Mouse (Mus musculus) heart, postnatal 0 days (tissue): ENCODE data around the gene Znrf3. TPM values are rescaled to one million over a fixed set of nuclear protein-coding genes. Genes with fewer than 3 reads are reported as not detected.

Experiments used
- ATAC-seq: fragments of 200-750 bp; cut with Nextera tagmentation; 2 replicates; pipeline ENCODE4 v1.8.0; 2017; ENCODE audit warnings: low read depth, moderate number of reproducible peaks, moderate library complexity; ENCODE audit not compliant: insufficient read depth
- DNase-seq: peaks from one replicate; pipeline ENCODE4 v3.0.0-alpha.2; 2016; ENCODE audit warnings: low spot score
- H3K27ac ChIP-seq: fragments of 300-500 bp; sonication (generic); 2 replicates; pipeline ENCODE4 v1.5.1; 2014; ENCODE audit warnings: low read depth, mild to moderate bottlenecking
- H3K27me3 ChIP-seq: fragments of 300-500 bp; sonication (generic); 2 replicates; pipeline ENCODE4 v1.6.1; 2014; ENCODE audit warnings: low read length, mixed read lengths; ENCODE audit not compliant: control insufficient read depth, insufficient read depth
- H3K36me3 ChIP-seq: fragments of 300-500 bp; sonication (generic); replicated peaks from 2 replicates; pipeline ENCODE4 v1.6.1; 2014; ENCODE audit warnings: low read length, mixed read lengths; ENCODE audit not compliant: control insufficient read depth, insufficient read depth
- H3K4me1 ChIP-seq: fragments of 300-500 bp; sonication (generic); 2 replicates; pipeline ENCODE4 v1.6.1; 2014; ENCODE audit warnings: antibody characterized with exemption; ENCODE audit not compliant: control insufficient read depth, insufficient read depth
- H3K4me2 ChIP-seq: fragments of 300-500 bp; sonication (generic); 2 replicates; pipeline ENCODE4 v1.6.1; 2014; ENCODE audit warnings: low read depth, mild to moderate bottlenecking, low read length, moderate library complexity
- H3K4me3 ChIP-seq: fragments of 300-500 bp; sonication (generic); 2 replicates; pipeline ENCODE4 v1.5.1; 2014; ENCODE audit warnings: low read depth, low read length
- H3K9ac ChIP-seq: fragments of 300-500 bp; sonication (generic); replicated peaks from 2 replicates; pipeline ENCODE4 v1.6.1; 2014; ENCODE audit warnings: low read depth, low read length, mixed read lengths
- H3K9me3 ChIP-seq: fragments of 300-500 bp; sonication (generic); replicated peaks from 2 replicates; pipeline ENCODE4 v1.6.1; 2016; ENCODE audit warnings: low read length; ENCODE audit not compliant: control insufficient read depth
- CTCF ChIP-seq: IDR thresholded peaks from 2 replicates; pipeline ENCODE4 v1.5.1; 2016; ENCODE audit warnings: antibody characterized with exemption, control low read depth, low read depth
- EP300 ChIP-seq: IDR thresholded peaks from 2 replicates; pipeline ENCODE4 v1.6.1; 2016; ENCODE audit warnings: antibody characterized with exemption, low read depth
- WGBS: fragments of 180-500 bp; shearing (Covaris S2); extraction: QIAGEN DNeasy Blood & Tissue Kit; methylation state at CpG from one replicate; pipeline ENCODE4 v1.1.7; 2014; 5-methylcytosine and 5-hydroxymethylcytosine counted together
- polyA plus RNA-seq: library from polyadenylated mRNA; unstranded; fragments of >200 nt; fragmentation: Nextera tagmentation; extraction: Ambion mirVana; gene quantifications from 2 replicates; pipeline ENCODE4 v1.2.1, GENCODE M21; 2015
- total RNA-seq: library from RNA; depleted of rRNA; stranded (reverse); fragments of >200 nt; gene quantifications from 2 replicates; pipeline ENCODE4 v1.2.3, GENCODE M21; 2014; ENCODE audit warnings: low replicate concordance

Znrf3 gene
- total and polyA plus RNA-seq, 2 experiments from 2014 or later = 6.4 to 7.0 TPM

DNA sequence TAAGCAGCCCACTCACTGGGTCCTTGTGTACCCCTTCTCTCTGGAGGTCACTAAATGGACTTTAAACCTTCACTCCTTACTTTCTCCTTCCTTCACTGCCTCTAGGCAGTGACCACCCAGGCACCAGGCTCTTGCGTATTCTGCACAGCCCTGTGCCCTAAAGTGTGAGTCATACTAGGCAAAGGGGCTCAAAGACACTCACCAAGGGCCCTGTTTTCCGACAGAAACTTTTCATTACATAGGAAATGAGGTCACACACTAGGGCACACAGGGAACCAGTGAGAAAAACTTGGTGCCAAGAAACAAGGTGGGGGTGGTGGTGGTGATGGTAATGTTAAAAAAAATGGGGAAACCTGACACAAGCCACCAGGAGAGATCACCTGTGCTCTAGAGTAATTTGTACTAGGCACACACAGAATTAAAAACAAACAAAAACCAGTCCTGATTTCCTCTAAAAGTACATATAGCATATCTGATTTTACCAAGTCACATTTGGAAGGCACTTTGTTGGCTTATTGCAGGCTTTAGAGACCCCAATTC is 148.0 kb downstream of the Znrf3 start:
- DNase-seq (no peak), ATAC-seq (0 out of 2 replicates have a peak, but pooled peaks have one; percentile 28)
- no peaks in the 10 kb centered on the region for H3K27me3 ChIP-seq
- H3K4me3 ChIP-seq = no peak overlapping the region
- 58% methylated on average over 2 of the region's 2 CpGs for WGBS
- peaks cover 28% of the 10 kb centered on the region for H3K4me1 ChIP-seq
- H3K4me2 ChIP-seq = no peak overlapping the region
- no peaks in the 10 kb centered on the region for H3K36me3 ChIP-seq
- no peaks in the 10 kb centered on the region for H3K9me3 ChIP-seq
- TF ChIP-seq CTCF = no peak
- H3K27ac ChIP-seq = no peak overlapping the region
- H3K9ac ChIP-seq = no peak overlapping the region

DNA sequence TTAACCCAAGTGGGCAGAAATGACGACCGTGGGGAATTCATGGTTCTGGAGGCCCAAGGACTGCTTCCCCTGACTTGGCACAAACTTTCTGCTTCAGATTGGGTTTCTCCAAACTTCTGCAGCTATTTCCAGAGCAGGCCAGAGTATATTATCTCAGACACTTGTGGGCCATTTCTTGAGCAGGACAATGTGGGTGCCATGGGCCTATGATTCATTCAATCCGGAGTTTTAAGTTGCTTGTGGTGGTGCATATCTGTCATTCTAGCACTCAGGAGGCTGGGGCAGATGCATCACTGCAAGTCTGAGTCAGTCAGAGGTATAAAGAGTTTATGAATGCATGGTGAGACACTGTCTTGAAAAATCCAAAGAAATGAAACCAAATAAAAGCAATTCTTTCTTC is 149.8 kb downstream of the Znrf3 start:
- Histone ChIP-seq H3K9ac (no peak overlapping the region), H3K27ac (no peak overlapping the region), H3K4me3 (no peak overlapping the region), H3K27me3 (no peaks in the 10 kb centered on the region), H3K4me2 (no peak overlapping the region), H3K36me3 (no peaks in the 10 kb centered on the region), H3K9me3 (no peaks in the 10 kb centered on the region), H3K4me1 (peaks cover 22% of the 10 kb centered on the region)
- DNase-seq (no peak), ATAC-seq (no peak)
- 63% methylated on average over 3 of the region's 3 CpGs for WGBS
- TF ChIP-seq CTCF (no peak), EP300 (no peak)

DNA sequence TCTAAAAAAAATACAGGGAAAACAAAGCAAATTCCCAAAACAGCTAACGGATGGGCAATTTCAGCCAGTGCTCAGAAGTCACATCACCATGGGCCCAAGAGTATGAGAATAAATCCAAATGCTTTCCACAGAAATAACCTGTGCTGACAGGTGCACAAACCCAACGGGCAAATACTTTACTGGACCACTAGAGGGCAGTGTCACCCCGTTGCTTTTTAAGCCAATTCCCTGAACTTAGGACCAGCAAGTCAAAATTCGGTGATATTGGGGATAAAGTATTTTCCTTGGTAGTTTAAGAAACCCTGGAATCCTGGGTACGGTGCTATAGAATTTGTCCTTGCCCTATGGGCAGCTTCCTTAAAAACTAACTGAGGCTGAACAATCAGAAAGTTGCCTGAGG is 154.0 kb downstream of the Znrf3 start:
- no peak overlapping the region for H3K4me3 ChIP-seq
- H3K36me3 ChIP-seq = peaks cover 17% of the 10 kb centered on the region
- H3K9me3 ChIP-seq = no peaks in the 10 kb centered on the region
- DNase-seq (peak; percentile 58), ATAC-seq (no peak)
- no peaks in the 10 kb centered on the region for H3K27me3 ChIP-seq
- no peak overlapping the region for H3K9ac ChIP-seq
- H3K27ac ChIP-seq = no peak overlapping the region
- no peak for TF ChIP-seq EP300
- TF ChIP-seq CTCF = peak; percentile 94
- 17% methylated on average over 5 of the region's 5 CpGs for WGBS
- H3K4me1 ChIP-seq = no peaks in the 10 kb centered on the region
- H3K4me2 ChIP-seq = no peak overlapping the region

DNA sequence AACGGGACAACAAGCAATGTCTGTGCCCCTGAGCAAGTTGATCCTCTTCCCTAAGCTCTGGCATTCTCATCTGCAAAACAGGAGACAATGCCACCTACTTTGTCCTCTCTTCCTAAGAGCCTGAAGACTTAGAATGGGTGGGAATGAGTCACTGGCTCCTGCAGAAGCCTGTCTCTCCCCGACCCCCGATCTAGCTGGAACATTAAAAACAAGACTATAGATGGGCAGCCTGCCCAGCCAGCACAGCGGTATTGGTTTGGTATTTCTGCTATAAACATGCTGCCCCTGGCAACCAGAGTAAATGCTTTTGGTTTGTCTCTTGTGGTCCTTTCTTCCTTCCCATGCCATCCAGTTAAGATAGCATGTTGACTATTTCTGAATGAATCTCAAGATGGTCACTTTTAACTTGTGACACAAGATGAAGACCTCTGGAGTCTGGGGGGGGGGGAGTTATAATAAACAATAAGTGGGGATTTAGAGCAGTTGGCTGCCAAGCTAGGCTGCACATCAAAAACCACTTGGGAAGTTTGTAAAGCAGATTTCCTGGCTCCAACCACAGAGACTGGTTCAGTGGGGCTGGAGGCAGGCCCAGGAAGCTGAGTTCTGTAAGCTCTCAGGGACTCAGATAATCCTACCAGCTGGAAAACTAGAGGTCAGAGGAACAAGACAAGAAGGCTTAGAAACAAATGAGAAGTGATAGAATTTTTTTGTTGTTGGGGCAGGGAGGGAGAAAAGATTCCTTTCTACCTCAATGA is 154.6 kb downstream of the Znrf3 start:
- DNase-seq = peak; percentile 10
- H3K9me3 ChIP-seq = no peaks in the 10 kb centered on the region
- peaks cover 23% of the 10 kb centered on the region for H3K36me3 ChIP-seq
- H3K9ac ChIP-seq = no peak overlapping the region
- TF ChIP-seq EP300 (no peak), CTCF (no peak)
- no peak for ATAC-seq
- H3K27ac ChIP-seq = peak overlapping the region; percentile 32; the same call in 1 of the 2 replicates
- 34% methylated on average over 4 of the region's 4 CpGs for WGBS
- H3K27me3 ChIP-seq = no peaks in the 10 kb centered on the region
- no peak overlapping the region for H3K4me2 ChIP-seq
- H3K4me3 ChIP-seq = no peak overlapping the region
- H3K4me1 ChIP-seq = no peaks in the 10 kb centered on the region

DNA sequence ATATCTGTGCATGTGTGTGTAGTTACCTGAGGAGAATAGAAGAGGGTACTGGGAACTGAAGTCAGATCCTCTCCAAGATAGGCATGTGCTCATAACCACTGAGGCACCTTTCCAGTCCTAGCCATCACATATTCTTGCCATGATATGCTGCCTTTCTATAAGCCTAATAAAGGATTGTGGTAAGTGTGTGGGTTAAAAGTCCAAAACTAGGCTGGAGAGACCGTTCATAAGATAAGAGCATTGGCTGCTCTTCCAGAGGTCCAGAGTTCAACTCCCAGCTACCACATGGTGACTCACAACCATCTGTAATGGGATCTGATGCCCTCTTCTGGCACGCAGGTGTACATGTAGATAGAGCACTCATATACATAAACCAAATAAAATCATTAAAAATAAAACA is 160.7 kb downstream of the Znrf3 start:
- H3K4me3 ChIP-seq = no peak overlapping the region
- DNase-seq = no peak
- WGBS = 92% methylated on average over 2 of the region's 2 CpGs
- ATAC-seq = no peak
- H3K27ac ChIP-seq = no peak overlapping the region
- peaks cover 52% of the 10 kb centered on the region for H3K36me3 ChIP-seq
- H3K9me3 ChIP-seq = no peaks in the 10 kb centered on the region
- no peaks in the 10 kb centered on the region for H3K4me1 ChIP-seq
- no peak overlapping the region for H3K4me2 ChIP-seq
- no peaks in the 10 kb centered on the region for H3K27me3 ChIP-seq
- H3K9ac ChIP-seq = no peak overlapping the region
- TF ChIP-seq CTCF (no peak), EP300 (no peak)

DNA sequence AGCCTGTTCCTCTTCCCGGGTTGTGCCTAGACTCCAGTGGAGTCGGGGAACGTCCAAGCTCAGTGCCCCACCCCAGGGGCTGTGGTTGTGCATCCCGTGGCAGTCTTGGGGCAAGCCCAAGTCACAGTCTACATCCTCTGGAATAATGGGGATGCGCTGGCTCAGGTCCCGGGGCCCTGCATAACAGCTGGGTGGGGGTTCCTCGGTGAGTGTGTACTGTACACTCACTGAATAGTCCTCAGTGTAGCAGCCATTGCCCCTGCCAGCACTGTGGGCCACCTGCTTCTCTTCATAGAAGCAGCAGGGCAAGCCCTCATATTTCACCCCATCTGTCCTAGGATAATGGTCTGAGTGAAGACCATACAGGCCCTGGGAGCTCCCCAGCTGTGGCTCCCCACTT is 163.7 kb downstream of the Znrf3 start:
- ATAC-seq (no peak), DNase-seq (no peak)
- Histone ChIP-seq H3K27ac (no peak overlapping the region), H3K36me3 (peaks cover 35% of the 10 kb centered on the region), H3K4me2 (no peak overlapping the region), H3K9me3 (no peaks in the 10 kb centered on the region), H3K27me3 (no peaks in the 10 kb centered on the region), H3K4me1 (no peaks in the 10 kb centered on the region), H3K4me3 (no peak overlapping the region), H3K9ac (no peak overlapping the region)
- TF ChIP-seq EP300 (no peak), CTCF (no peak)
- 81% methylated on average over 7 of the region's 7 CpGs for WGBS
